Mouse (Mus musculus) macrophage (primary cell): ENCODE results near the gene Slc35f4. TPM values are rescaled to one million over a fixed set of nuclear protein-coding genes. Genes with fewer than 3 reads are reported as not detected.

ENCODE experiments used
- H3K27ac ChIP-seq: fragments of 350-480 bp; formaldehyde crosslinking; 2 replicates; pipeline ENCODE4 v1.9.0; 2021
- H3K36me3 ChIP-seq: fragments of 350-480 bp; formaldehyde crosslinking; 2 replicates; pipeline ENCODE4 v1.9.0; 2021; ENCODE audit errors: inconsistent target
- H3K4me3 ChIP-seq: fragments of 350-480 bp; formaldehyde crosslinking; 2 replicates; pipeline ENCODE4 v1.9.0; 2021; ENCODE audit errors: inconsistent target
- H3K79me2 ChIP-seq: fragments of 350-480 bp; formaldehyde crosslinking; 2 replicates; pipeline ENCODE4 v1.9.0; 2021; ENCODE audit errors: inconsistent target
- whole genome bisulfite sequencing: methylation state at CpG from one replicate; pipeline ENCODE4 v1.1.7; 2026; ENCODE audit warnings: inconsistent platforms; ENCODE audit not compliant: missing documents; 5-methylcytosine and 5-hydroxymethylcytosine counted together
- polyA plus RNA-seq: library from polyadenylated mRNA; stranded (reverse); fragments of 250-400 nt; gene quantifications from 3 replicates; pipeline ENCODE4 v1.2.4, GENCODE M21; 2018; ENCODE audit warnings: inconsistent platforms

The Slc35f4 gene
- polyA plus RNA-seq, 1 experiment from 2014 or later, result not detected

- H3K79me2 ChIP-seq, result no peaks in the 10 kb centered on the region
- 63% methylated on average over 3 of the region's 3 CpGs for WGBS
- no peak overlapping the region for H3K4me3 ChIP-seq
- H3K36me3 ChIP-seq, result no peaks in the 10 kb centered on the region
- H3K27ac ChIP-seq, result no peak overlapping the region
Observed at GRCm38 (mm10) chr14:49453782-49454181, 72.1 kb downstream of the Slc35f4 start.

GRCm38 (mm10) chr14:49447669-49448068 lies 78.2 kb downstream of the Slc35f4 start:
- H3K27ac ChIP-seq, result no peak overlapping the region
- H3K4me3 ChIP-seq, result no peak overlapping the region
- H3K36me3 ChIP-seq, result no peaks in the 10 kb centered on the region
- no peaks in the 10 kb centered on the region for H3K79me2 ChIP-seq
- WGBS, result 56% methylated on average over 7 of the region's 7 CpGs

GRCm38 (mm10) chr14:49446461-49446860 lies 79.4 kb downstream of the Slc35f4 start:
- Histone ChIP-seq H3K79me2 (no peaks in the 10 kb centered on the region), H3K27ac (no peak overlapping the region), H3K36me3 (no peaks in the 10 kb centered on the region), H3K4me3 (no peak overlapping the region)
- 48% methylated on average over 7 of the region's 7 CpGs for WGBS

- H3K36me3 ChIP-seq, result no peaks in the 10 kb centered on the region
- no peaks in the 10 kb centered on the region for H3K79me2 ChIP-seq
- no peak overlapping the region for H3K4me3 ChIP-seq
- no peak overlapping the region for H3K27ac ChIP-seq
- 91% methylated on average over 3 of the region's 3 CpGs for WGBS
Observed at GRCm38 (mm10) chr14:49436811-49437210, 89.0 kb downstream of the Slc35f4 start.

- Histone ChIP-seq H3K4me3 (no peak overlapping the region), H3K27ac (no peak overlapping the region), H3K79me2 (no peaks in the 10 kb centered on the region), H3K36me3 (no peaks in the 10 kb centered on the region)
- WGBS, result 84% methylated on average over 5 of the region's 5 CpGs
Observed at GRCm38 (mm10) chr14:49431821-49432220, 94.0 kb downstream of the Slc35f4 start.

GRCm38 (mm10) chr14:49392482-49392881 lies 133.4 kb downstream of the Slc35f4 start:
- WGBS, result 43% methylated on average over 1 of the region's 1 CpGs
- H3K36me3 ChIP-seq, result no peaks in the 10 kb centered on the region
- H3K79me2 ChIP-seq, result no peaks in the 10 kb centered on the region
- no peak overlapping the region for H3K4me3 ChIP-seq
- H3K27ac ChIP-seq, result no peak overlapping the region

- H3K27ac ChIP-seq, result no peak overlapping the region
- WGBS, result 61% methylated on average over 2 of the region's 2 CpGs
- no peak overlapping the region for H3K4me3 ChIP-seq
- no peaks in the 10 kb centered on the region for H3K36me3 ChIP-seq
- H3K79me2 ChIP-seq, result no peaks in the 10 kb centered on the region
Observed at GRCm38 (mm10) chr14:49362161-49362560, 163.7 kb downstream of the Slc35f4 start.

GRCm38 (mm10) chr14:49355561-49355960 lies 170.3 kb downstream of the Slc35f4 start:
- Histone ChIP-seq H3K36me3 (no peaks in the 10 kb centered on the region), H3K27ac (no peak overlapping the region)

GRCm38 (mm10) chr14:49348897-49349250 lies 177.0 kb downstream of the Slc35f4 start:
- WGBS, result 50% methylated on average over 1 of the region's 1 CpGs
- H3K79me2 ChIP-seq, result no peaks in the 10 kb centered on the region
- no peak overlapping the region for H3K4me3 ChIP-seq
- no peak overlapping the region for H3K27ac ChIP-seq
- no peaks in the 10 kb centered on the region for H3K36me3 ChIP-seq

More at GRCm38 (mm10) chr14:49355561-49355960, 170.3 kb downstream of the Slc35f4 start:
- Histone ChIP-seq H3K4me3 (no peak overlapping the region), H3K79me2 (no peaks in the 10 kb centered on the region)

- Histone ChIP-seq H3K79me2 (no peaks in the 10 kb centered on the region), H3K36me3 (no peaks in the 10 kb centered on the region), H3K4me3 (no peak overlapping the region), H3K27ac (no peak overlapping the region)
- 68% methylated on average over 7 of the region's 7 CpGs for WGBS
Observed at GRCm38 (mm10) chr14:49348164-49348896, 177.5 kb downstream of the Slc35f4 start.

GRCm38 (mm10) chr14:49345835-49346234 lies 180.0 kb downstream of the Slc35f4 start:
- 86% methylated on average over 2 of the region's 2 CpGs for WGBS
- Histone ChIP-seq H3K27ac (no peak overlapping the region), H3K4me3 (no peak overlapping the region)

GRCm38 (mm10) chr14:49337011-49337410 lies 188.8 kb downstream of the Slc35f4 start:
- Histone ChIP-seq H3K27ac (no peak overlapping the region), H3K4me3 (no peak overlapping the region), H3K79me2 (no peaks in the 10 kb centered on the region), H3K36me3 (no peaks in the 10 kb centered on the region)
- 67% methylated on average over 2 of the region's 4 CpGs for WGBS

More at GRCm38 (mm10) chr14:49345835-49346234, 180.0 kb downstream of the Slc35f4 start:
- H3K36me3 ChIP-seq, result no peaks in the 10 kb centered on the region
- H3K79me2 ChIP-seq, result no peaks in the 10 kb centered on the region

GRCm38 (mm10) chr14:49333841-49334240 lies 192.0 kb downstream of the Slc35f4 start:
- no peak overlapping the region for H3K4me3 ChIP-seq
- H3K27ac ChIP-seq, result no peak overlapping the region
- WGBS, result 76% methylated on average over 2 of the region's 2 CpGs
- H3K79me2 ChIP-seq, result no peaks in the 10 kb centered on the region
- no peaks in the 10 kb centered on the region for H3K36me3 ChIP-seq

GRCm38 (mm10) chr14:49316493-49316894 lies 209.4 kb downstream of the Slc35f4 start:
- Histone ChIP-seq H3K36me3 (no peaks in the 10 kb centered on the region), H3K79me2 (no peaks in the 10 kb centered on the region), H3K27ac (no peak overlapping the region), H3K4me3 (no peak overlapping the region)
- 64% methylated on average over 5 of the region's 5 CpGs for WGBS

GRCm38 (mm10) chr14:49313981-49314380 lies 211.9 kb downstream of the Slc35f4 start:
- H3K79me2 ChIP-seq, result no peaks in the 10 kb centered on the region
- no peak overlapping the region for H3K4me3 ChIP-seq
- no peaks in the 10 kb centered on the region for H3K36me3 ChIP-seq
- WGBS, result 89% methylated on average over 7 of the region's 7 CpGs
- H3K27ac ChIP-seq, result no peak overlapping the region

- 87% methylated on average over 8 of the region's 8 CpGs for WGBS
- Histone ChIP-seq H3K27ac (no peak overlapping the region), H3K4me3 (no peak overlapping the region), H3K36me3 (no peaks in the 10 kb centered on the region), H3K79me2 (no peaks in the 10 kb centered on the region)
Observed at GRCm38 (mm10) chr14:49313376-49313775, 212.5 kb downstream of the Slc35f4 start.
